Mouse (Mus musculus): ENCODE measurements around the gene Galnt17. TPM values are rescaled to one million over a fixed set of nuclear protein-coding genes. Genes with fewer than 3 reads are reported as not detected.

Gene Galnt17
- polyA plus RNA-seq, 1 experiment from 2014 or later: 0.81 TPM

GRCm38 (mm10) chr5:130858148-130858547, 450.1 kb downstream of the Galnt17 start:
- no peak overlapping the region for H3K27ac ChIP-seq (replicated peaks)
- TF ChIP-seq CTCF (IDR thresholded peaks at IDR 0.05; ENCODE audit: low read depth) (peak; percentile 84), EP300 (optimal IDR thresholded peaks at IDR 0.05) (no peak)
- H3K9me3 ChIP-seq (ENCODE audit: control insufficient read depth, low read length): no peaks in the 10 kb centered on the region
- DNase-seq (ENCODE audit: low spot score) (peak; percentile 52), ATAC-seq (ENCODE audit: low FRiP score, low TSS enrichment) (no peak)
- no peak overlapping the region for H3K9ac ChIP-seq (ENCODE audit: low read length)
- no peaks in the 10 kb centered on the region for H3K27me3 ChIP-seq (ENCODE audit: control insufficient read depth, insufficient read depth, low read length)
- 24% methylated on average over 8 of the region's 8 CpGs for WGBS
- no peaks in the 10 kb centered on the region for H3K4me1 ChIP-seq (replicated peaks; ENCODE audit: control insufficient read depth, insufficient read depth)
- no peak overlapping the region for H3K4me2 ChIP-seq (replicated peaks; ENCODE audit: low read depth)
- H3K4me3 ChIP-seq (ENCODE audit: low read depth, low read length): no peak overlapping the region
- H3K36me3 ChIP-seq (ENCODE audit: control insufficient read depth, insufficient read depth, low read length): no peaks in the 10 kb centered on the region

GRCm38 (mm10) chr5:130854430-130854829, 453.9 kb downstream of the Galnt17 start:
- TF ChIP-seq EP300 (optimal IDR thresholded peaks at IDR 0.05): no peak
- no peaks in the 10 kb centered on the region for H3K4me1 ChIP-seq (replicated peaks; ENCODE audit: control insufficient read depth, insufficient read depth)
- no peak overlapping the region for H3K4me3 ChIP-seq (ENCODE audit: low read depth, low read length)
- DNase-seq (ENCODE audit: low spot score) (no peak), ATAC-seq (ENCODE audit: low FRiP score, low TSS enrichment) (no peak)
- no peak overlapping the region for H3K4me2 ChIP-seq (replicated peaks; ENCODE audit: low read depth)
- H3K27ac ChIP-seq (replicated peaks): no peak overlapping the region
- no peaks in the 10 kb centered on the region for H3K9me3 ChIP-seq (ENCODE audit: control insufficient read depth, low read length)
- H3K27me3 ChIP-seq (ENCODE audit: control insufficient read depth, insufficient read depth, low read length): no peaks in the 10 kb centered on the region
- H3K36me3 ChIP-seq (ENCODE audit: control insufficient read depth, insufficient read depth, low read length): no peaks in the 10 kb centered on the region
- no peak overlapping the region for H3K9ac ChIP-seq (ENCODE audit: low read length)
- WGBS: 59% methylated on average over 7 of the region's 7 CpGs

- Histone ChIP-seq H3K4me3 (ENCODE audit: low read depth, low read length) (no peak overlapping the region), H3K36me3 (ENCODE audit: control insufficient read depth, insufficient read depth, low read length) (no peaks in the 10 kb centered on the region), H3K9ac (ENCODE audit: low read length) (no peak overlapping the region), H3K9me3 (ENCODE audit: control insufficient read depth, low read length) (no peaks in the 10 kb centered on the region), H3K27me3 (ENCODE audit: control insufficient read depth, insufficient read depth, low read length) (no peaks in the 10 kb centered on the region), H3K4me2 (replicated peaks; ENCODE audit: low read depth) (no peak overlapping the region), H3K27ac (replicated peaks) (no peak overlapping the region), H3K4me1 (replicated peaks; ENCODE audit: control insufficient read depth, insufficient read depth) (no peaks in the 10 kb centered on the region)
- ATAC-seq (ENCODE audit: low FRiP score, low TSS enrichment) (no peak; the same call in 1 of the 2 replicates), DNase-seq (ENCODE audit: low spot score) (peak; percentile 87)
- under 1% methylated on average over 10 of the region's 10 CpGs for WGBS
- TF ChIP-seq EP300 (optimal IDR thresholded peaks at IDR 0.05) (no peak), CTCF (IDR thresholded peaks at IDR 0.05; ENCODE audit: low read depth) (peak; percentile 100)
These were observed 454.9 kb downstream of the Galnt17 start for GRCm38 (mm10) chr5:130853371-130853770.

GRCm38 (mm10) chr5:130852182-130852581, 456.1 kb downstream of the Galnt17 start:
- Histone ChIP-seq H3K4me2 (replicated peaks; ENCODE audit: low read depth) (peak overlapping the region; percentile 31), H3K27me3 (ENCODE audit: control insufficient read depth, insufficient read depth, low read length) (no peaks in the 10 kb centered on the region), H3K27ac (replicated peaks) (no peak overlapping the region), H3K9ac (ENCODE audit: low read length) (no peak overlapping the region), H3K36me3 (ENCODE audit: control insufficient read depth, insufficient read depth, low read length) (no peaks in the 10 kb centered on the region), H3K9me3 (ENCODE audit: control insufficient read depth, low read length) (no peaks in the 10 kb centered on the region), H3K4me3 (ENCODE audit: low read depth, low read length) (no peak overlapping the region), H3K4me1 (replicated peaks; ENCODE audit: control insufficient read depth, insufficient read depth) (no peaks in the 10 kb centered on the region)
- ATAC-seq (ENCODE audit: low FRiP score, low TSS enrichment) (no peak), DNase-seq (ENCODE audit: low spot score) (no peak)
- WGBS: 19% methylated on average over 11 of the region's 11 CpGs
- TF ChIP-seq CTCF (IDR thresholded peaks at IDR 0.05; ENCODE audit: low read depth): no peak

- 51% methylated on average over 4 of the region's 4 CpGs for WGBS
- no peak for DNase-seq (ENCODE audit: low spot score)
- no peak overlapping the region for H3K27ac ChIP-seq (replicated peaks)
- H3K4me2 ChIP-seq (replicated peaks; ENCODE audit: low read depth): no peak overlapping the region
- TF ChIP-seq EP300 (optimal IDR thresholded peaks at IDR 0.05) (no peak), CTCF (IDR thresholded peaks at IDR 0.05; ENCODE audit: low read depth) (no peak)
- no peaks in the 10 kb centered on the region for H3K4me1 ChIP-seq (replicated peaks; ENCODE audit: control insufficient read depth, insufficient read depth)
- no peaks in the 10 kb centered on the region for H3K9me3 ChIP-seq (ENCODE audit: control insufficient read depth, low read length)
- no peak overlapping the region for H3K9ac ChIP-seq (ENCODE audit: low read length)
- no peak for ATAC-seq (ENCODE audit: low FRiP score, low TSS enrichment)
- H3K4me3 ChIP-seq (ENCODE audit: low read depth, low read length): no peak overlapping the region
- no peaks in the 10 kb centered on the region for H3K36me3 ChIP-seq (ENCODE audit: control insufficient read depth, insufficient read depth, low read length)
- H3K27me3 ChIP-seq (ENCODE audit: control insufficient read depth, insufficient read depth, low read length): no peaks in the 10 kb centered on the region
These were observed 458.7 kb downstream of the Galnt17 start for GRCm38 (mm10) chr5:130849610-130850009.

GRCm38 (mm10) chr5:130848562-130848961, 459.7 kb downstream of the Galnt17 start:
- no peak overlapping the region for H3K4me3 ChIP-seq (ENCODE audit: low read depth, low read length)
- DNase-seq (ENCODE audit: low spot score) (no peak), ATAC-seq (ENCODE audit: low FRiP score, low TSS enrichment) (no peak)
- H3K36me3 ChIP-seq (ENCODE audit: control insufficient read depth, insufficient read depth, low read length): no peaks in the 10 kb centered on the region
- no peaks in the 10 kb centered on the region for H3K27me3 ChIP-seq (ENCODE audit: control insufficient read depth, insufficient read depth, low read length)
- TF ChIP-seq EP300 (optimal IDR thresholded peaks at IDR 0.05) (no peak), CTCF (IDR thresholded peaks at IDR 0.05; ENCODE audit: low read depth) (no peak)
- H3K4me1 ChIP-seq (replicated peaks; ENCODE audit: control insufficient read depth, insufficient read depth): no peaks in the 10 kb centered on the region
- 83% methylated on average over 6 of the region's 6 CpGs for WGBS
- H3K4me2 ChIP-seq (replicated peaks; ENCODE audit: low read depth): no peak overlapping the region
- H3K27ac ChIP-seq (replicated peaks): no peak overlapping the region
- no peaks in the 10 kb centered on the region for H3K9me3 ChIP-seq (ENCODE audit: control insufficient read depth, low read length)
- no peak overlapping the region for H3K9ac ChIP-seq (ENCODE audit: low read length)

Data from stomach, postnatal 0 days (tissue).